Mouse (Mus musculus) monocyte, adult 5-6 weeks (primary cell): ENCODE data around the gene Arhgef11. TPM values are rescaled to one million over a fixed set of nuclear protein-coding genes. Genes with fewer than 3 reads are reported as not detected.
"Not testable (repeated sequence)": the region's sequence is repeated elsewhere in the genome, so short reads cannot be mapped to it uniquely, and the experiment has no call there.

Source experiments
- ATAC-seq: fragments of 153-309, 156-312 bp; replicated peaks from 2 replicates; pipeline ENCODE4 v1.8.0; 2017; ENCODE audit warnings: mild to moderate bottlenecking; ENCODE audit not compliant: low TSS enrichment, insufficient number of reproducible peaks, severe bottlenecking, poor library complexity, low FRiP score
- total RNA-seq: library from RNA; stranded (forward); fragments of 200-1000, 200-491, 200-594 nt; gene quantifications from 3 replicates; pipeline ENCODE4 v1.2.3, GENCODE M21; 2017

Arhgef11 gene
- total RNA-seq, result 13.0 to 19.2 TPM (median 17.0 TPM) in 3 replicates

GRCm38 (mm10) chr3:87616957-87617810 lies at the start of gene Arhgef11:
Arhgef11 (plus strand) TSS chr3:87617559.
- peak; percentile 38 for ATAC-seq

- ATAC-seq, result no peak
Observed at GRCm38 (mm10) chr3:87568681-87569080, 48.7 kb upstream of the Arhgef11 start.

- ATAC-seq, result no peak
Observed at GRCm38 (mm10) chr3:87575766-87576165, 41.6 kb upstream of the Arhgef11 start.

GRCm38 (mm10) chr3:87582259-87582658 lies 35.1 kb upstream of the Arhgef11 start:
- no peak for ATAC-seq

- no peak for ATAC-seq
Observed at GRCm38 (mm10) chr3:87593793-87594192, 23.6 kb upstream of the Arhgef11 start.

- ATAC-seq, result not testable (repeated sequence)
Observed at GRCm38 (mm10) chr3:87595328-87595727, 22.0 kb upstream of the Arhgef11 start.

DNA sequence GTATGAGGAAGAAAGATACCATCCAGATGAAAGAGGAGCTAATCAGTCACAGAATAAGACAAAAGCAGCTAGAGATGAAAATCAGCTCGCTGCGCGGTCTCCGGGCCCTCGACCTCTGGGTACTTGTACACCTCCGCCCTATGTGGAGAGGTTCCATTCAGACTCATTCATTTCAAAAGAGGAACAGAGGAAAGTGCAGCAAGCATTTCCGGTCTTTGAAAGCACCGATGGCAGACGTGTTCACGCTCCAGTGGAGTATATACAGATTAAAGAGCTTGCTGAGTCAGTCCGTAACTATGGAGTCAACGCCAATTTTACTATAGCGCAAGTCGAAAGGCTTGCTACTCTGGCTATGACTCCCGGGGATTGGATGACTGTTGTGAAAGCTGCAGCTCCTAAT lies 16.3 kb upstream of the Arhgef11 start:
- ATAC-seq, result not testable (repeated sequence)

DNA sequence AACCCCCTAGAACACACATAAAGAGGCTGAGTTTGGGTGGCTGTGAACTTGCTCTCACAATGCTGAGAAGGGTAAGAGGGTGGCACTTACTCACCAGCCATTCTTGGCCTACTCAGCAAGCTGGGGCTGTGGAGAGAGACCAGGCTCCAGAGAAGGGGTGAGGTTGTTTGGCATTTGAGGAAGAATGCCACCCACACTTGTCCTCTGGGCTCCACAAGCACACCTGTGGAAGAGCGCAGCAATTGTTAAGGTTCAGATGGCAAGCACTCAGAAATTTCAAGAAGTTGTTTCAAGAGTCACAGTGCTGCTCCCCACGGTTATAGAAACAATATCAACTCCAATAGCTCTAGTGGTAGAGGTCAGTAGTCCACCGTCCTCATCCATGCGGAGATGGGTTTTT lies 1.0 kb upstream of the Arhgef11 start:
- ATAC-seq, result no peak

DNA sequence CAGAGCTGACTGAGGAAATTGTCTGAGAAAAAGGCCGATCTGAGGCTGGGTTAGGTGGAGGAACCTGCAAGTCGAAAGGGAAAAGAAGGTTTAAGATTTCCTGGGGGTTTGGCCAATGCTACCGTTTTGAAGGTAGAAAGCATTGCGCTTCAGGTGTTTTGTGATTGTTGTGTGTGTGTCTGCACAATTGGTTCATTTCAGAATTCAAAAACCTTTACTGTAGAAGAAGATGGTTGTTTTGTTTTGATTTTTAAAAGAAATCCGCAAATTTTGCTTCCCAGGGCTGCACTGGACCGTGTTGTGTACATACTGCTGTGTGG lies 412 bp downstream of the Arhgef11 start:
- ATAC-seq, result no peak

DNA sequence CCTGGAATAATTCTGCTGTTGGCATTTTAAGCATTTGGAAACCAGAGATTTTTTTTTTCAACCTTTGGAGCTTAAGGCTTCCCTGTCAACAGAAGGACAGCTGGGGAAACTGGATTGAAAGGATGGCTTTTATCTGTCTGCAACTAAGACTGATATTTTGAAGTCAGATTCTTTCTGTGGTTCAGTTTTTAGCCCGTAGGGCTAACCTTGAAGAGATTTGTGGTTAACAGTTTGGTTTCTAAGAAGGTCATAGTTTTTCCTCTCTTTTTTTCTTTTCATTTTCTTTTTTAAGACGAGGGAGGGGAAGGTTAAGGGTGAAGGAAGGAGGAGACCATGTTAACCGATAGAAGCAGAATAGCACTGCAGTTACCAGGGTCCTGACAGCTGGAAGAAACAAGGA lies 881 bp downstream of the Arhgef11 start:
- no peak for ATAC-seq

- no peak for ATAC-seq
Observed at GRCm38 (mm10) chr3:87618981-87619710, 1.8 kb downstream of the Arhgef11 start.

- ATAC-seq, result no peak
Observed at GRCm38 (mm10) chr3:87620218-87620891, 3.0 kb downstream of the Arhgef11 start.

DNA sequence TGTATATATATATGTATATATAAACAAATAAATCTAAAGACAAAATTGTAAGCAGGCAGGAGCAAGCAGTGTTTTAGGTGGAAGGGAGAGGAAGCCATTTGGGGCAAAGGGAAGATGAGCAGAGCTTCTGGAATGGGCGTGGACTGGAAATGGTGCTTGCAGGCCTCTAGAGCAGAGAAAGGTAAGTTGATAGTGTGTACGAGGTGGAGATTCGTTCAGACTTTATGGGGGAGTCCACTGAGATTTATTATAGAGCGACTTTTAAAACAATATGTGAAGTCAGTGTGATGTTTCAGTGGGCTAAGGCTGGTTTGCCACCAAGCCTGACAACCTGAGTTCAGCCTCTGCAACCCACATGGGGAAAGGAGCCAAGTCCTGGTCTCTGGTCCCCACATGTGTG lies 7.5 kb downstream of the Arhgef11 start:
- no peak for ATAC-seq

DNA sequence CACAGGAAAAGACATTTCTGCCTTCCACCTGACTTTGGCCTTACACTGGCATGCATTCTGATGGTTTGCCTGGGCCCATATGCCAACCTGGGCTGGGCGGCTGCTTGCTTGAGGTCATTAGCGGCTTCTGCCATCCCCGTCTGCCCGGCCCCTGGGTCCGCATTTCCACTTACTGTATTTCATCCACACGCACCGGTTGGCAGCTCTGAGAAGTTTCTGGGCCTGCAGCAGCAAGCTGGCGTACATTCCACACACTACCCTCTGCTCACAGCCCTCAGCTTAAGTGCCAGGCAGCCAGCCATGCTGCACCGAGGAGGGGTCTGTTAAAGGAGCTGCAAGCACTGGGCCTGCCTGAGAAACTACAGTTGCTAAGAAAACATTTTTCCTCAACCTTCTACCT lies 13.5 kb downstream of the Arhgef11 start:
- ATAC-seq, result no peak

- no peak for ATAC-seq
Observed at GRCm38 (mm10) chr3:87631408-87631807, 14.0 kb downstream of the Arhgef11 start.

DNA sequence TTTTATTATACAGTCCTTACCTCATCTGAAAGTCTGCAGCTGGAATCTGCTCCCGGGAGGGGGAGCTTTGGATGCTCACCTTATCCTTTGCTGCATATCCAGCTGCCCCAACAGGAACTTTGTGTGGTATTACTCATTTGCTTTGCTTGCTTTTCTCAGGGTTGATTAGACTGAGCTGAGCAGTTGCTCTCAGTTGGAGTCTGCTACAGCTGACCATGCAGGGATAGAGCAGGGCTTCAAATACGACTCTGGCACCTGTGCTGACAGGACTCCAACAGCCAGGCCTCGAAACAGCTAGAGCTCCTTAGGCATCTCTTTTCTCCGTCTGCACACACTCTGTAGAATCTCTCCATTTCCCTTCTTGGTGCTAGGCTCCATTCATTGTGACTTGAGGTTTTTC lies 18.2 kb downstream of the Arhgef11 start:
- no peak for ATAC-seq

DNA sequence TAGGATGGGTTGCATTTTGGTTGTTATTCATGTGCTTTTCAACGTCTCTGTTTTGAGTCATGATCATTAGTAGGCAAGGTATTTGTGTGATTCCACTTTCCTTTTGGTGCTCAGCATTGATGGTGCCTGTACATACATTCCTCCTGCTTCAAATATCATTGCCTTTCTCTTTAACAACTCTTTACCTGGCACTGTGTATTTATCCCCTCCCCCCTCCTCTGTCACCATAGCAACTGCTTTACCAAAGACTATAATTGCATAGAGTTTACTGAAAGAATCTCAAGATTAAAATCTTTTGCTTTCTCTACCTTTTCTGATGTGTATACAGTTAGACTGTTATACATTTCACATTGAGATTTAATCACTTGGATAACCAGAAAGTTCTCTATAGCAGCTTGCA lies 26.1 kb downstream of the Arhgef11 start:
- no peak for ATAC-seq

- no peak for ATAC-seq
Observed at GRCm38 (mm10) chr3:87646174-87646573, 28.8 kb downstream of the Arhgef11 start.

DNA sequence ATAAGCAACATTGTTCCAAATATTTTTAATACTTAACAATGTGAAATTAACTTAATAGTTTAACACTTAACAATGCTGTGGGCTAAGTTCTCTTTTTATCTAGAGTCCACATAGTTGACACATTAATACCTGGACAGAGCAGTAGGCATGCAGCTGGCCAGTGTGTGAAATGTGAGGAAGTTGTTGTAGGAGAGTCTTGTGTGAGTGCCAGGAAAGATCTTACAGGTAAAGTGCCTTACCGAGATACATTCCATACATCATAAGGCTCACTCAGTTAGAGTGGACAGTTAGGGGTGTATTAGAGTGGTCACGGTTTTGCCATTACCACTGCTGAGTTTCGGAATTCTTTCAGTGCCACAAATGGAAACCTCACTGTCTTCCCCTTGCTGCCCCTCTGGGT lies 31.7 kb downstream of the Arhgef11 start:
- ATAC-seq, result no peak

DNA sequence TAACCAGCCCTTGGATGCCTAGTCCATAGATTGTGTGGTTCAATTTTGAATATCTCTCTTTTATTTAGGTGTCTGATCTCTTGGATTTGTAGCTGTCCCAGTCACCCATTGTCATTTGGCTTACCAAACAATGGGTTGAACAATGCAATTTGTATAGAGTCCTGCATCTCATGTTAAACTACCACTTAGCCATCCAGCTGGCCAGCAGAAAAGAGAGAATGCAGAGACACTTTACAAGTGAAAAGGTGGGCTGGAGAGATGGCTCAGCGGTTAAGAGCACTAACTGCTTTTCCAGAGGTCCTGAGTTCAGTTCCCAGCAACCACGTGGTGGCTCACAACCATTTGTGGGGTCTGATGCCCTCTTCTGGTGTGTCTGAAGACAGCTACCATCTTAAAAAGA lies 41.0 kb downstream of the Arhgef11 start:
- no peak for ATAC-seq
